Mouse (Mus musculus): ENCODE results near the gene Vtn. TPM values are rescaled to one million over a fixed set of nuclear protein-coding genes. Genes with fewer than 3 reads are reported as not detected.

The Vtn gene
- total and polyA plus RNA-seq, 3 experiments, result 21.6 to 44.6 (median 24.6) TPM

DNA sequence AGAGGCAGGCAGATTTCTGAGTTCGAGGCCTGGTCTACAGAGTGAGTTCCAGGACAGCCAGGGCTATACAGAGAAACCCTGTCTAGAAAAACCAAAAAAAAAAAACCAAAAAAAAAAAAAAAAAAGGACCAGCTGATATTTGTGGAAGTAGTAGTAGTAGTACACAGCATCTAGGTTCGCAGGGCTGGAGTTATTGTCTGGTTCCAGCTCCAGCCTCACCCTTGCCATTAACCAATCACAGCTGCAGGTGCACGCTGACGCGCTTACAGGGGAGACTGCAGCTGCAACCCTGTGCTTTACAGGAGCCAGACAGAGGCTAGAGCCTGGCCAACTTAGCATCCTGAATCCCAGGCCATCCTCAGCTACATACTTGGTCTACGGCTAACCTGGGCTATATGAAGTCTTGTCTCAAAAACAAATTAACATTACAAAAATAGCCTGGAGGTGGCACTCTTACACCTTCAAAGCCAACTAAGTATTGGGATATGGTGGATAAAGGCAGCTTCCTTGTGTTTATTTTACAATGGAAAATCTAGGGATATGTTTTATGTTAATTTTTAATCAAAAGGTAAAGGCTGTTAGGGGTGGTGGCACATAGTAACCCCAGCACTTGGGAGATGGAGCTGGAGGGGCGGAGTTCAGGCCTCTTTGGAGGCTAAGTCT lies 45.7 kb downstream of the Vtn start:
- H3K27me3 ChIP-seq (ENCODE audit: control insufficient read depth, insufficient read depth, low read length), result no peaks in the 10 kb centered on the region
- TF ChIP-seq EP300 (IDR thresholded peaks at IDR 0.05; ENCODE audit: insufficient read depth, low read depth, low read length) (no peak), CTCF (IDR thresholded peaks at IDR 0.05) (peak; percentile 34)
- H3K4me3 ChIP-seq, result no peak overlapping the region
- WGBS, result 92% methylated on average over 7 of the region's 7 CpGs
- no peaks in the 10 kb centered on the region for H3K79me2 ChIP-seq (replicated peaks; ENCODE audit: control insufficient read depth, insufficient read depth, low read length)
- H3K27ac ChIP-seq, result no peak overlapping the region
- no peak overlapping the region for H3K9ac ChIP-seq (ENCODE audit: low read depth, low read length)
- H3K36me3 ChIP-seq (ENCODE audit: control insufficient read depth, insufficient read depth, low read length), result peaks cover 3% of the 10 kb centered on the region; the same call in 1 of the 2 replicates
- intact Hi-C loops (cut with DNase I), result no loop called here
- no peaks in the 10 kb centered on the region for H3K4me1 ChIP-seq (ENCODE audit: control insufficient read depth, insufficient read depth, low read length)
- DNase-seq, result no peak

DNA sequence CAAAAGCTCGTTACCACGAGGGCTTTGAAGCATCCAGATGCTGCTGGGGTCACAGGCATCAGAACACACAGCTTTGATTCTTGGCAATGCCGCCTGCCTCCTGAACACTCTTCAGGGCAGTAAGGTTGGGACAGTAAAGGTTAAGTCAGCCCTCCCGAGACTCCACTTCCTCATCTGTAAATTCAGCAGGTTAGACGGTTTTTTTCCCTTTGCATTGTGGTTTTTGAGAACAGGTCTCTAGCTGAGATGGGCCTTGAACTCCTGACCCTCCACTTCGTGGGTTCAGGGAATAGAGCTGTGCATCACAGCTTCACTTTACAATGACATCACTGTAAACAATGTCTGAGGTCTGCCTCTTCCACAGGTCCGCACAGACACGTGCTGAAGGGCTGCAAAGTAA lies 46.3 kb downstream of the Vtn start:
- no peak for DNase-seq
- no peaks in the 10 kb centered on the region for H3K79me2 ChIP-seq (replicated peaks; ENCODE audit: control insufficient read depth, insufficient read depth, low read length)
- TF ChIP-seq POLR2A (IDR thresholded peaks at IDR 0.05; ENCODE audit: insufficient read depth, low read depth, low read length) (no peak), CTCF (IDR thresholded peaks at IDR 0.05) (no peak), EP300 (IDR thresholded peaks at IDR 0.05; ENCODE audit: insufficient read depth, low read depth, low read length) (no peak)
- H3K4me3 ChIP-seq, result no peak overlapping the region
- intact Hi-C loops (cut with DNase I), result no loop called here
- H3K27me3 ChIP-seq (ENCODE audit: control insufficient read depth, insufficient read depth, low read length), result no peaks in the 10 kb centered on the region
- 60% methylated on average over 8 of the region's 8 CpGs for WGBS
- no peaks in the 10 kb centered on the region for H3K4me1 ChIP-seq (ENCODE audit: control insufficient read depth, insufficient read depth, low read length)
- no peak overlapping the region for H3K9ac ChIP-seq (ENCODE audit: low read depth, low read length)
- H3K27ac ChIP-seq, result no peak overlapping the region
- H3K36me3 ChIP-seq (ENCODE audit: control insufficient read depth, insufficient read depth, low read length), result no peaks in the 10 kb centered on the region; the same call in 1 of the 2 replicates

DNA sequence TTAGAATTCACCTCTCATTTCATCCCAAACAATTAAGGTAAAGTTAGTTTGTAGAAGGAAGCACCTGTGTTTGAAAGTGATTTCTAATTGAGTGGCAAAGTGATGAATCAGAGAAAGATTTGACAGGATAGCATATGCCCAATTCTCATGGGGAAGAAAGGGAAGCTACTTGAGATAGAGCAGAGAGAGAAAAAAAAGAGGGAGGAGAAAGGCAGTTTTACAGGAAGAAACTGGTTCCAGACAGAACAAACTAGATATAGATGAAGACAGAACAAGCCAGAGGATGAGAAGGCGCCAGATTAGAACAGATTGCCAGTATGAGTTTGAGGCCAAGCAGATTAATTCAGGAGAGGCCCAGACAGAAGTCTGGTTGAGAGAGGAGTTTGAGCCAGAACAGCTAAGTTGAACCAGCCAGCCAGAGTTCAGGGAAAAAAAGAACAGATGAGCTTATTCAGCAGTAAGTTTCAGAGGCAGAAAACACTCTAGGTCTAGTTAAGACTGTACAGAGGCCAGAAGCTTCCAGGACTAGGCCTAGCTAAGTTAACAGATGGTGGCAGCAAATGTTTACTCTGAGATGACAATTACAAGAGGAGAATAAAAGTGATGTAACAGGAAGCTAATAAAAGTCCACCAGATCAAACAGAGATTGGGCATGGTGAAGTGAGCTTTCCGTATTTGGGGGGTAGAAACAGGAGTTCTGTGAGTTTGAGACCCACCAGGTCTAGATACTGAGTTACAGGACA lies 49.0 kb downstream of the Vtn start:
- TF ChIP-seq EP300 (IDR thresholded peaks at IDR 0.05; ENCODE audit: insufficient read depth, low read depth, low read length) (no peak), POLR2A (IDR thresholded peaks at IDR 0.05; ENCODE audit: insufficient read depth, low read depth, low read length) (no peak), CTCF (IDR thresholded peaks at IDR 0.05) (no peak)
- intact Hi-C loops (cut with DNase I), result no loop called here
- H3K4me3 ChIP-seq, result no peak overlapping the region
- H3K27me3 ChIP-seq (ENCODE audit: control insufficient read depth, insufficient read depth, low read length), result no peaks in the 10 kb centered on the region
- H3K27ac ChIP-seq, result no peak overlapping the region
- H3K36me3 ChIP-seq (ENCODE audit: control insufficient read depth, insufficient read depth, low read length), result no peaks in the 10 kb centered on the region
- no peaks in the 10 kb centered on the region for H3K79me2 ChIP-seq (replicated peaks; ENCODE audit: control insufficient read depth, insufficient read depth, low read length)
- no peaks in the 10 kb centered on the region for H3K4me1 ChIP-seq (ENCODE audit: control insufficient read depth, insufficient read depth, low read length)
- WGBS, result 68% methylated on average over 2 of the region's 2 CpGs
- no peak for DNase-seq
- H3K9ac ChIP-seq (ENCODE audit: low read depth, low read length), result no peak overlapping the region

DNA sequence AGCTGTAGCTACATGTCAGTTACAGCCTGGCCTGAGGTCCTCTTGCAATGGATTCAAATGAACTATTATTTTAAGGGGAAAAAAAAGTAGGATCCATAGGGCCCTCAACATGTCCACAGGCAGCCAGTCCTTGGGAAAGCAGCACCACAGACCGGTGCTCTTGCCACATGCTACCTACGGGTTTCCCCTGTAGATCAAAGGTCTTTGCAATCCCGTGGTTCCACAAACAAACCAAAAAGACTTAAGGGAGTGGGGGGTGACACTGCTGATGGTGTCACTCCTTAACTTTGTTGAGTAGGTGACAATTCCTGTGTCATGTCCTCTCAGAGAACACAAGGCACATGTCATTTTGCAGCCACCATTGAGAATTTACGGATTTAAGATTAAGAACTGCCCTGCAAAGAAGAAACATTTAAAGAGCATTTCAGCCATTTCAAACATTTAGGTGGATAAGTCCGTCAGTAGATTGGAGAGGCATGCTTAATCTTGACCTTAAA lies 50.6 kb downstream of the Vtn start:
- intact Hi-C loops (cut with DNase I), result no loop called here
- Histone ChIP-seq H3K27ac (no peak overlapping the region), H3K4me3 (peak overlapping the region; percentile 89), H3K9ac (ENCODE audit: low read depth, low read length) (no peak overlapping the region), H3K36me3 (ENCODE audit: control insufficient read depth, insufficient read depth, low read length) (no peaks in the 10 kb centered on the region), H3K4me1 (ENCODE audit: control insufficient read depth, insufficient read depth, low read length) (no peaks in the 10 kb centered on the region), H3K79me2 (replicated peaks; ENCODE audit: control insufficient read depth, insufficient read depth, low read length) (no peaks in the 10 kb centered on the region), H3K27me3 (ENCODE audit: control insufficient read depth, insufficient read depth, low read length) (no peaks in the 10 kb centered on the region)
- 32% methylated on average over 5 of the region's 5 CpGs for WGBS
- TF ChIP-seq EP300 (IDR thresholded peaks at IDR 0.05; ENCODE audit: insufficient read depth, low read depth, low read length), result no peak
- no peak for TF ChIP-seq CTCF (IDR thresholded peaks at IDR 0.05)
- no peak for TF ChIP-seq POLR2A (IDR thresholded peaks at IDR 0.05; ENCODE audit: insufficient read depth, low read depth, low read length)
- DNase-seq, result no peak

DNA sequence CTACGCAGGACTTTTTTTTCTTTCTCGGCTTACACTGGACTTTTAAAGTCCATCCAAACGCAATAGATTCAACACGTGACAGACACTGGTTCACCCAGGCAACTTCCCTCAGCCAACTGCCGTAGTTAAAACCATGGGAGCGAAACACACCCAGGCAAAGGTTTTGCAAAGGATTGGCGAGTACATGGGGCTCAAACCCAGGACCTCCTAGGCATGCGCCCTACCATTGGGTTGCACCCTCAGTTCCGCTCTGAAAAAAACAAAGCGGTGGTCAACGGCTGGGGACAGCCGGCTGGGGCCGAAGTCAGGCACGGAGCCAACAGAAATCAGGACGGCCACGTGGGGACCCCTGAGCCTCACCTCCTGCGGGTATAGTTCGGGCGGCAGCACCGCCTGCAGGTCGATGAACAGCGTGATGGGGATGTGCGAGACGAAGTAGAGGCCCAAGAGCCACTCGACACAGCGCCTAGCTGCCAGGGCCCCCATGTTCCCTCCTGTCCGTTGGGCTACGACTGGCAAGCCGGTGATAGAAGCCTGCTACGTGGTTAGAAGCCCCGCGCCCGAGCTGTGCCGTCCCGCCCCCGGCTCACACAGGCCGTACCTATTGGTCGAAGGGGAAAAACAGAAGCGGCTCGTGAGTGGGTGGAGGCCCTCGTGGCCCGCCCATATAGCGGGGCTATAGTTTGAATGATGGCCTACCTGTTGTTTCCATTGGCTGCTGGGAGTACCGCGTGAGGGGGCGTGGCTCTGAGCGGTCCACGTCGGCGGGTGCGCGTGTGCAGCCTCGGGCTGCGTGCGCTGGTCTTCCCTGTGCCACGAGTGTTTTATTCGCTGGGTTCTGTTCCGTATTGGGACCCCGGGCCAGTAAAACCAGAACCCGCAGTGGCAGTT lies 51.5 kb downstream of the Vtn start, which contains the start of gene Tmem97:
Tmem97 (minus strand) TSS at position 610 of the 891 bp plus-strand sequence.
- no peaks in the 10 kb centered on the region for H3K79me2 ChIP-seq (replicated peaks; ENCODE audit: control insufficient read depth, insufficient read depth, low read length)
- intact Hi-C loops (cut with DNase I), result loop anchor here (2.0 to 10.0 kb wide), 3 partner anchors 14 to 404 kb away; partner anchors contain the start of genes Ift20 and Tnfaip1
- H3K4me3 ChIP-seq, result peak within 1 kb of the TSS; percentile 89
- H3K9ac ChIP-seq (ENCODE audit: low read depth, low read length), result peak within 1 kb of the TSS; percentile 72
- no peaks in the 10 kb centered on the region for H3K27me3 ChIP-seq (ENCODE audit: control insufficient read depth, insufficient read depth, low read length)
- under 1% methylated on average over 60 of the region's 60 CpGs for WGBS
- peak; percentile 92 to 96 for DNase-seq
- no peaks in the 10 kb centered on the region for H3K36me3 ChIP-seq (ENCODE audit: control insufficient read depth, insufficient read depth, low read length)
- no peaks in the 10 kb centered on the region for H3K4me1 ChIP-seq (ENCODE audit: control insufficient read depth, insufficient read depth, low read length)
- TF ChIP-seq POLR2A (IDR thresholded peaks at IDR 0.05; ENCODE audit: insufficient read depth, low read depth, low read length) (peak; percentile 83), CTCF (IDR thresholded peaks at IDR 0.05) (peak; percentile 36), EP300 (IDR thresholded peaks at IDR 0.05; ENCODE audit: insufficient read depth, low read depth, low read length) (0 out of 2 replicates have a peak, but pooled peaks have one; percentile 38)
- peak within 1 kb of the TSS; percentile 72 for H3K27ac ChIP-seq
